Mouse (Mus musculus) kidney, embryonic 16.5 days (tissue): ENCODE measurements around the gene Ube2u. TPM values are rescaled to one million over a fixed set of nuclear protein-coding genes. Genes with fewer than 3 reads are reported as not detected.
A peak's percentile ranks its signal among the peaks of the same experiment; 100 is the strongest.

Source experiments
- ATAC-seq: fragments of 200-750 bp; cut with Nextera tagmentation; 2 replicates; pipeline ENCODE4 v1.8.0; 2017; ENCODE audit warnings: moderate TSS enrichment; ENCODE audit not compliant: low FRiP score, low TSS enrichment
- H3K27ac ChIP-seq: fragments of 300-500 bp; sonication (generic); 2 replicates; pipeline ENCODE4 v1.5.1; 2014; ENCODE audit warnings: low read length
- H3K27me3 ChIP-seq: fragments of 300-500 bp; sonication (generic); 2 replicates; pipeline ENCODE4 v1.6.1; 2014; ENCODE audit warnings: low read length, control low read depth, mixed read lengths; ENCODE audit not compliant: insufficient read depth
- H3K36me3 ChIP-seq: fragments of 300-500 bp; sonication (generic); 2 replicates; pipeline ENCODE4 v1.6.1; 2014; ENCODE audit warnings: low read length, control low read depth, mixed read lengths; ENCODE audit not compliant: insufficient read depth
- H3K4me1 ChIP-seq: fragments of 300-500 bp; sonication (generic); 2 replicates; pipeline ENCODE4 v1.6.1; 2014; ENCODE audit warnings: low read length, control low read depth, mixed read lengths; ENCODE audit not compliant: insufficient read depth
- H3K4me2 ChIP-seq: fragments of 300-500 bp; sonication (generic); replicated peaks from 2 replicates; pipeline ENCODE4 v1.6.1; 2014; ENCODE audit warnings: low read depth, low read length
- H3K4me3 ChIP-seq: fragments of 300-500 bp; sonication (generic); 2 replicates; pipeline ENCODE4 v1.5.1; 2014; ENCODE audit warnings: mild to moderate bottlenecking, low read length
- H3K9ac ChIP-seq: fragments of 300-500 bp; sonication (generic); replicated peaks from 2 replicates; pipeline ENCODE4 v1.6.1; 2014; ENCODE audit warnings: low read length
- H3K9me3 ChIP-seq: fragments of 300-500 bp; sonication (generic); 2 replicates; pipeline ENCODE4 v1.6.1; 2016; ENCODE audit warnings: low read length, control low read depth
- WGBS: fragments of 180-500 bp; shearing (Covaris S2); extraction: QIAGEN DNeasy Blood & Tissue Kit; methylation state at CpG from one replicate; pipeline ENCODE4 v1.1.7; 2014; 5-methylcytosine and 5-hydroxymethylcytosine counted together
- polyA plus RNA-seq: library from polyadenylated mRNA; unstranded; fragments of >200 nt; fragmentation: Nextera tagmentation; extraction: Ambion mirVana; gene quantifications from 2 replicates; pipeline ENCODE4 v1.2.1, GENCODE M21; 2015

Ube2u gene
- 1.3 and 1.6 TPM in 2 replicates for polyA plus RNA-seq

- peaks cover 4% of the 10 kb centered on the region; the same call in 1 of the 2 replicates for H3K4me1 ChIP-seq
- no peak within 1 kb of the TSS for H3K9ac ChIP-seq
- peak within 1 kb of the TSS; percentile 49 for H3K4me2 ChIP-seq
- peak within 1 kb of the TSS; percentile 53; the same call in 1 of the 2 replicates for H3K27ac ChIP-seq
- no peaks in the 10 kb centered on the region for H3K9me3 ChIP-seq
- peak; percentile 91 for ATAC-seq
- H3K27me3 ChIP-seq: no peaks in the 10 kb centered on the region
- WGBS: 21% methylated on average over 15 of the region's 15 CpGs
- H3K36me3 ChIP-seq: no peaks in the 10 kb centered on the region
- peak within 1 kb of the TSS; percentile 39 for H3K4me3 ChIP-seq
Measured at GRCm38 (mm10) chr4:100478592-100479321, at the start of gene Ube2u. TSS of gene Ube2u (plus strand) at chr4:100478849.

- ATAC-seq: no peak
- H3K27ac ChIP-seq: 0 out of 2 replicates have a peak overlapping the region, but pooled peaks have one; percentile 36
Measured at GRCm38 (mm10) chr4:100429371-100429900, 49.2 kb upstream of the Ube2u start.

GRCm38 (mm10) chr4:100435281-100436168 is 43.1 kb upstream of the Ube2u start:
- no peak overlapping the region for H3K4me2 ChIP-seq
- H3K9ac ChIP-seq: no peak overlapping the region
- peak; percentile 70; the same call in 1 of the 2 replicates for ATAC-seq
- no peaks in the 10 kb centered on the region for H3K9me3 ChIP-seq
- no peaks in the 10 kb centered on the region for H3K4me1 ChIP-seq
- H3K27me3 ChIP-seq: no peaks in the 10 kb centered on the region
- H3K27ac ChIP-seq: no peak overlapping the region
- H3K36me3 ChIP-seq: peaks cover 2% of the 10 kb centered on the region; the same call in 1 of the 2 replicates
- no peak overlapping the region for H3K4me3 ChIP-seq
- 43% methylated on average over 8 of the region's 8 CpGs for WGBS

More at GRCm38 (mm10) chr4:100429371-100429900, 49.2 kb upstream of the Ube2u start:
- H3K36me3 ChIP-seq: 0 out of 2 replicates have a peak, but pooled peaks cover 2% of the 10 kb centered on the region
- H3K4me2 ChIP-seq: 0 out of 2 replicates have a peak overlapping the region, but pooled peaks have one; percentile 1
- no peaks in the 10 kb centered on the region for H3K9me3 ChIP-seq
- 17% methylated on average over 2 of the region's 2 CpGs for WGBS
- H3K4me3 ChIP-seq: no peak overlapping the region
- peaks cover 13% of the 10 kb centered on the region for H3K4me1 ChIP-seq
- no peaks in the 10 kb centered on the region for H3K27me3 ChIP-seq
- H3K9ac ChIP-seq: no peak overlapping the region

DNA sequence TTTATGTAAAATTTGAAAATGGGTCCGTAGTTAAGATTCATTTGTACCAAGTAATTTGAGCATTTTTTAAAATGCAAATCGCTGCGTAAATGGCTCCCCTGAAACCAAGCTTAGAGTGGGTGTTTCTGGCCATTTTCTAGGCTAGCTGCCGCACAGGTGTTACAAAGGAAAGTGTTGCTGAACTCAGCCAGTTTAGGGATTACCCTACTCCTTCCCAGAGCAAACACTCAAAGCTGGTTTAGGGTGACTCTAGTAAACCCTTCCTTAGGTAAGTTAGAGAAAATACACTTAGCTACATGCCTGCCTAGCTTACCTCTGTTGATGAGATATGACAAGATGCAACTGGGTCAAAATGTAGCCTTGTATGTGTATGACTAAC is 42.5 kb upstream of the Ube2u start:
- Histone ChIP-seq H3K4me2 (no peak overlapping the region), H3K27me3 (no peaks in the 10 kb centered on the region), H3K4me3 (no peak overlapping the region), H3K9me3 (no peaks in the 10 kb centered on the region), H3K36me3 (peaks cover 9% of the 10 kb centered on the region; the same call in 1 of the 2 replicates), H3K4me1 (no peaks in the 10 kb centered on the region), H3K9ac (no peak overlapping the region), H3K27ac (no peak overlapping the region)
- ATAC-seq: no peak
- WGBS: 64% methylated on average over 4 of the region's 4 CpGs

GRCm38 (mm10) chr4:100446897-100447296 is 31.8 kb upstream of the Ube2u start:
- 39% methylated on average over 3 of the region's 3 CpGs for whole genome bisulfite sequencing
- Histone ChIP-seq H3K9ac (no peak overlapping the region), H3K4me3 (no peak overlapping the region), H3K36me3 (peaks cover 4% of the 10 kb centered on the region), H3K4me1 (peaks cover 6% of the 10 kb centered on the region; the same call in 1 of the 2 replicates), H3K9me3 (no peaks in the 10 kb centered on the region), H3K4me2 (no peak overlapping the region), H3K27ac (peak overlapping the region; percentile 68; the same call in 1 of the 2 replicates), H3K27me3 (no peaks in the 10 kb centered on the region)
- ATAC-seq: peak; percentile 51

DNA sequence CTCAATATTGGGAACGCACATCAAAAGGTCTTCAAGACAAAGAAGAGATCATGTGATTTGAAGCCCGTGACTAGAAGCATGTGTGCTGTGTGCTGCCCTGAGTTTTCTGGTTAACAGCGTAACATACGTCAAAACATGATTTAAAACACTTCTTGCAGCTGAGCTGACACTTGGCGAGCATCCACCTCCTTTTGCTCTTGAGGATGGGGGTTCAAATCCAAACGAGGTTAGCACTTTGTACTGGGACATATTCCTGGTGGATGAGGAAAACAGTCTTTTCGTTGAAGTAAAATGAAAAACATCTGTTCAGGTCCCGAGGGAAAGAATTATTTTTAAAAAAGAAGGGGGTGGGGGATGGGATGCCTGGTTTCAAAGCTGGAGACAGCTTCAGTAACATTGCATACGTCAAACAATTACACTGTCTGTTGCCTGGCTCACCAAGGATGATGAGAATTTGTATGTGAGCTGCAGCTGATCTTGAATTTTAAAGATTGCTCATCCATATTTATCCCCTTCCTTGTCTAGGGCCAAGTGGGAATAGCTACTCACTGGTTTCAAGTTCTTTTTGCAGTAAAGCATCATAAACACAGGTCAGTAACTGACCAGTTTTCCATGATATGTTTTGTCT is 16.0 kb upstream of the Ube2u start:
- Histone ChIP-seq H3K27ac (no peak overlapping the region), H3K4me1 (no peaks in the 10 kb centered on the region), H3K36me3 (no peaks in the 10 kb centered on the region), H3K27me3 (no peaks in the 10 kb centered on the region), H3K4me3 (no peak overlapping the region), H3K9ac (no peak overlapping the region), H3K4me2 (no peak overlapping the region), H3K9me3 (no peaks in the 10 kb centered on the region)
- WGBS: 46% methylated on average over 9 of the region's 9 CpGs
- no peak for ATAC-seq

DNA sequence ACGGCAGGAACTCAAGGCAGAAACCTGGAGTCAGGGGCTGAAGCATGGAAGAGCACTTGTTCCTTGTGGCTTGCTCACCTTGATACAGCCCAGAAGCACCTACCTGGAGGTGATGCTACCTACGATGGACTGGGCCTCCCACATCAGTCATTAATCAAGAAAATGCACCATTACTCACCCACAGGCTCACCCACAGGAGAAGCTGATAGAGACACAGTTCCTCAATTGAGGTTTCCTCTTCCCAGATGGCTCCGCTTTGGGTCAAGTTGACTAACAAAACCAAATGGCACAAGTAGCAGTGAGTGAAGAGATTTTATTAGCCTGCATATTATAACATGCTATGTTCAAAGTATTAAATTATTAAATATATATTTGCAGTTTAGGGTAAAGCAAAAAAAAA is 9.8 kb downstream of the Ube2u start:
- Histone ChIP-seq H3K27ac (no peak overlapping the region), H3K36me3 (no peaks in the 10 kb centered on the region), H3K4me3 (no peak overlapping the region), H3K4me2 (no peak overlapping the region), H3K27me3 (no peaks in the 10 kb centered on the region), H3K9ac (no peak overlapping the region), H3K9me3 (no peaks in the 10 kb centered on the region), H3K4me1 (no peaks in the 10 kb centered on the region)
- no peak for ATAC-seq
- 89% methylated on average over 3 of the region's 3 CpGs for WGBS

- Histone ChIP-seq H3K4me1 (no peaks in the 10 kb centered on the region), H3K27ac (no peak overlapping the region), H3K4me2 (no peak overlapping the region), H3K27me3 (no peaks in the 10 kb centered on the region), H3K9me3 (no peaks in the 10 kb centered on the region), H3K4me3 (no peak overlapping the region), H3K9ac (no peak overlapping the region), H3K36me3 (no peaks in the 10 kb centered on the region)
- WGBS: 92% methylated on average over 3 of the region's 3 CpGs
- no peak for ATAC-seq
Measured at GRCm38 (mm10) chr4:100495176-100495575, 16.5 kb downstream of the Ube2u start.

DNA sequence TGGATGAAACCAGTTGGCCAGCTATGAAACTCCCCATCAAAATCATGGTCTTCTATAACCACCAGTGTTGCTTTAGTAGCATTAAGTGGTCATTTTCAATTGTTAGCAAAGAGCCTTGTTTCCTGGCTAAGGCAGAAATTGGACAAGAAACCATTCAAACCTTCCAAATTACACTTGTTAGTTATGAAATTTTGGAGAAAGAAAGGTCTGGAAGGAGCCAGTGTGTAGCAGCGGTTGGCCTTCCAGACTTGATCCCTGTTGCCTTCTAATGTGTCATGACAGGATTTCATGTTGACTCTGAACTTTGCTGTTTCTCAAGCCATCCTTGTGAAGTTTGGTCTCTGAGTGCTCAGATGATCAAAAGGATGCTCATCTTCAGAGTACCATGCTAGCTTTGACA is 17.9 kb downstream of the Ube2u start:
- WGBS: 94% methylated on average over 1 of the region's 1 CpGs
- no peaks in the 10 kb centered on the region for H3K4me1 ChIP-seq
- H3K27me3 ChIP-seq: no peaks in the 10 kb centered on the region
- H3K36me3 ChIP-seq: no peaks in the 10 kb centered on the region
- H3K9me3 ChIP-seq: no peaks in the 10 kb centered on the region
- H3K9ac ChIP-seq: no peak overlapping the region
- H3K4me2 ChIP-seq: no peak overlapping the region
- H3K27ac ChIP-seq: no peak overlapping the region
- no peak overlapping the region for H3K4me3 ChIP-seq
- no peak for ATAC-seq
